Mouse (Mus musculus): Measurements from ENCODE around the gene Tmem260. TPM values are rescaled to one million over a fixed set of nuclear protein-coding genes. Genes with fewer than 3 reads are reported as not detected.

Tmem260 gene
- polyA plus RNA-seq, 1 experiment, result 9.3 TPM

- no peak for TF ChIP-seq CTCF (IDR thresholded peaks at IDR 0.05; ENCODE audit: control insufficient read depth, insufficient read depth, insufficient replicate concordance, low read depth, low read length)
- no peak for TF ChIP-seq POLR2A (IDR thresholded peaks at IDR 0.05; ENCODE audit: control insufficient read depth, low read depth, low read length)
These were observed 103.8 kb downstream of the Tmem260 start for GRCm38 (mm10) chr14:48549703-48550102.

GRCm38 (mm10) chr14:48553216-48553615 lies 107.3 kb downstream of the Tmem260 start:
- H3K4me3 ChIP-seq (ENCODE audit: control insufficient read depth, low read depth, low read length), result no peak overlapping the region
- H3K27me3 ChIP-seq (ENCODE audit: control insufficient read depth, insufficient read depth, low read length), result no peaks in the 10 kb centered on the region
- H3K27ac ChIP-seq (ENCODE audit: control insufficient read depth, insufficient read depth, low read depth, low read length), result no peak overlapping the region
- H3K36me3 ChIP-seq (ENCODE audit: control insufficient read depth, insufficient read depth, low read length), result no peaks in the 10 kb centered on the region
- TF ChIP-seq POLR2A (IDR thresholded peaks at IDR 0.05; ENCODE audit: control insufficient read depth, low read depth, low read length), result no peak
- no peak for TF ChIP-seq CTCF (IDR thresholded peaks at IDR 0.05; ENCODE audit: control insufficient read depth, insufficient read depth, insufficient replicate concordance, low read depth, low read length)
- 0 out of 2 replicates have a peak, but pooled peaks cover 2% of the 10 kb centered on the region for H3K4me1 ChIP-seq (ENCODE audit: control insufficient read depth, insufficient read depth, low read length)

More at GRCm38 (mm10) chr14:48549703-48550102, 103.8 kb downstream of the Tmem260 start:
- Histone ChIP-seq H3K27me3 (ENCODE audit: control insufficient read depth, insufficient read depth, low read length) (no peaks in the 10 kb centered on the region), H3K4me3 (ENCODE audit: control insufficient read depth, low read depth, low read length) (no peak overlapping the region), H3K36me3 (ENCODE audit: control insufficient read depth, insufficient read depth, low read length) (no peaks in the 10 kb centered on the region), H3K4me1 (ENCODE audit: control insufficient read depth, insufficient read depth, low read length) (0 out of 2 replicates have a peak, but pooled peaks cover 2% of the 10 kb centered on the region), H3K27ac (ENCODE audit: control insufficient read depth, insufficient read depth, low read depth, low read length) (no peak overlapping the region)

GRCm38 (mm10) chr14:48553754-48554153 lies 107.8 kb downstream of the Tmem260 start:
- no peaks in the 10 kb centered on the region for H3K36me3 ChIP-seq (ENCODE audit: control insufficient read depth, insufficient read depth, low read length)
- no peak overlapping the region for H3K4me3 ChIP-seq (ENCODE audit: control insufficient read depth, low read depth, low read length)
- TF ChIP-seq CTCF (IDR thresholded peaks at IDR 0.05; ENCODE audit: control insufficient read depth, insufficient read depth, insufficient replicate concordance, low read depth, low read length) (no peak), POLR2A (IDR thresholded peaks at IDR 0.05; ENCODE audit: control insufficient read depth, low read depth, low read length) (no peak)
- H3K27me3 ChIP-seq (ENCODE audit: control insufficient read depth, insufficient read depth, low read length), result no peaks in the 10 kb centered on the region
- H3K4me1 ChIP-seq (ENCODE audit: control insufficient read depth, insufficient read depth, low read length), result 0 out of 2 replicates have a peak, but pooled peaks cover 2% of the 10 kb centered on the region
- no peak overlapping the region for H3K27ac ChIP-seq (ENCODE audit: control insufficient read depth, insufficient read depth, low read depth, low read length)

GRCm38 (mm10) chr14:48558975-48559374 lies 113.1 kb downstream of the Tmem260 start:
- H3K36me3 ChIP-seq (ENCODE audit: control insufficient read depth, insufficient read depth, low read length), result no peaks in the 10 kb centered on the region

GRCm38 (mm10) chr14:48559736-48560135 lies 113.8 kb downstream of the Tmem260 start:
- peak overlapping the region; percentile 70 for H3K4me3 ChIP-seq (ENCODE audit: control insufficient read depth, low read depth, low read length)
- no peaks in the 10 kb centered on the region for H3K4me1 ChIP-seq (ENCODE audit: control insufficient read depth, insufficient read depth, low read length)
- peak overlapping the region; percentile 39; the same call in 1 of the 2 replicates for H3K27ac ChIP-seq (ENCODE audit: control insufficient read depth, insufficient read depth, low read depth, low read length)
- H3K27me3 ChIP-seq (ENCODE audit: control insufficient read depth, insufficient read depth, low read length), result no peaks in the 10 kb centered on the region
- no peaks in the 10 kb centered on the region for H3K36me3 ChIP-seq (ENCODE audit: control insufficient read depth, insufficient read depth, low read length)
- TF ChIP-seq POLR2A (IDR thresholded peaks at IDR 0.05; ENCODE audit: control insufficient read depth, low read depth, low read length) (no peak), CTCF (IDR thresholded peaks at IDR 0.05; ENCODE audit: control insufficient read depth, insufficient read depth, insufficient replicate concordance, low read depth, low read length) (no peak)

More at GRCm38 (mm10) chr14:48558975-48559374, 113.1 kb downstream of the Tmem260 start:
- TF ChIP-seq POLR2A (IDR thresholded peaks at IDR 0.05; ENCODE audit: control insufficient read depth, low read depth, low read length) (no peak), CTCF (IDR thresholded peaks at IDR 0.05; ENCODE audit: control insufficient read depth, insufficient read depth, insufficient replicate concordance, low read depth, low read length) (no peak)
- peak overlapping the region; percentile 70 for H3K4me3 ChIP-seq (ENCODE audit: control insufficient read depth, low read depth, low read length)
- no peak overlapping the region for H3K27ac ChIP-seq (ENCODE audit: control insufficient read depth, insufficient read depth, low read depth, low read length)
- H3K4me1 ChIP-seq (ENCODE audit: control insufficient read depth, insufficient read depth, low read length), result 0 out of 2 replicates have a peak, but pooled peaks cover under 1% of the 10 kb centered on the region
- no peaks in the 10 kb centered on the region for H3K27me3 ChIP-seq (ENCODE audit: control insufficient read depth, insufficient read depth, low read length)

- H3K27ac ChIP-seq (ENCODE audit: control insufficient read depth, insufficient read depth, low read depth, low read length), result no peak overlapping the region
- H3K27me3 ChIP-seq (ENCODE audit: control insufficient read depth, insufficient read depth, low read length), result no peaks in the 10 kb centered on the region; the same call in 1 of the 2 replicates
- H3K4me1 ChIP-seq (ENCODE audit: control insufficient read depth, insufficient read depth, low read length), result peaks cover 2% of the 10 kb centered on the region
- no peak for TF ChIP-seq CTCF (IDR thresholded peaks at IDR 0.05; ENCODE audit: control insufficient read depth, insufficient read depth, insufficient replicate concordance, low read depth, low read length)
- no peak for TF ChIP-seq POLR2A (IDR thresholded peaks at IDR 0.05; ENCODE audit: control insufficient read depth, low read depth, low read length)
- no peaks in the 10 kb centered on the region for H3K36me3 ChIP-seq (ENCODE audit: control insufficient read depth, insufficient read depth, low read length)
- H3K4me3 ChIP-seq (ENCODE audit: control insufficient read depth, low read depth, low read length), result no peak overlapping the region
These were observed 120.7 kb downstream of the Tmem260 start for GRCm38 (mm10) chr14:48566596-48566995.

Other genes starting within 250 kb of the Tmem260 start
- gene Otx2, start 227.7 kb downstream of the Tmem260 start, polyA plus RNA-seq (2012; rRNA removed), result 0.11 TPM in 1 of 2 replicates, not detected in the other